Mouse (Mus musculus) neural tube, embryonic 12.5 days (tissue): Measurements from ENCODE around the gene Mgmt. TPM values are rescaled to one million over a fixed set of nuclear protein-coding genes. Genes with fewer than 3 reads are reported as not detected.

Experiments
- ATAC-seq: fragments of 200-750 bp; cut with Nextera tagmentation; 2 replicates; pipeline ENCODE4 v1.8.0; 2017; ENCODE audit warnings: low read depth, mild to moderate bottlenecking, moderate TSS enrichment, moderate library complexity; ENCODE audit not compliant: low FRiP score
- H3K27ac ChIP-seq: fragments of 300-500 bp; sonication (generic); 2 replicates; pipeline ENCODE4 v1.5.1; 2016
- H3K27me3 ChIP-seq: fragments of 300-500 bp; sonication (generic); replicated peaks from 2 replicates; pipeline ENCODE4 v1.6.1; 2016; ENCODE audit warnings: mild to moderate bottlenecking
- H3K36me3 ChIP-seq: fragments of 300-500 bp; sonication (generic); 2 replicates; pipeline ENCODE4 v1.6.1; 2016; ENCODE audit warnings: mild to moderate bottlenecking
- H3K4me1 ChIP-seq: fragments of 300-500 bp; sonication (generic); 2 replicates; pipeline ENCODE4 v1.6.1; 2016
- H3K4me2 ChIP-seq: fragments of 300-500 bp; sonication (generic); replicated peaks from 2 replicates; pipeline ENCODE4 v1.6.1; 2016; ENCODE audit warnings: mild to moderate bottlenecking
- H3K4me3 ChIP-seq: fragments of 300-500 bp; sonication (generic); 2 replicates; pipeline ENCODE4 v1.5.1; 2016
- H3K9ac ChIP-seq: fragments of 300-500 bp; sonication (generic); 2 replicates; pipeline ENCODE4 v1.6.1; 2016; ENCODE audit warnings: mild to moderate bottlenecking
- H3K9me3 ChIP-seq: fragments of 300-500 bp; sonication (generic); 2 replicates; pipeline ENCODE4 v1.6.1; 2016; ENCODE audit warnings: mild to moderate bottlenecking
- WGBS: fragments of 180-500 bp; shearing (Covaris S2); methylation state at CpG from one replicate; pipeline ENCODE4 v1.1.7; 2016; 5-methylcytosine and 5-hydroxymethylcytosine counted together
- polyA plus RNA-seq: library from polyadenylated mRNA; unstranded; fragments of >200 nt; fragmentation: Nextera tagmentation; extraction: Ambion mirVana; gene quantifications from 2 replicates; pipeline ENCODE4 v1.2.1, GENCODE M21; 2016

Mgmt gene
- polyA plus RNA-seq, 1 experiment from 2014 or later = 2.6 TPM

GRCm38 (mm10) chr7:137095702-137096101 lies 201.3 kb downstream of the Mgmt start:
- no peaks in the 10 kb centered on the region for H3K27me3 ChIP-seq
- no peak overlapping the region for H3K4me2 ChIP-seq
- H3K9ac ChIP-seq = no peak overlapping the region
- H3K27ac ChIP-seq = no peak overlapping the region
- H3K4me3 ChIP-seq = no peak overlapping the region
- H3K36me3 ChIP-seq = no peaks in the 10 kb centered on the region
- no peaks in the 10 kb centered on the region for H3K4me1 ChIP-seq
- WGBS = 95% methylated on average over 1 of the region's 1 CpGs
- no peak for ATAC-seq
- no peaks in the 10 kb centered on the region for H3K9me3 ChIP-seq

- H3K4me1 ChIP-seq = no peaks in the 10 kb centered on the region
- WGBS = 88% methylated on average over 3 of the region's 3 CpGs
- H3K27ac ChIP-seq = no peak overlapping the region
- no peak overlapping the region for H3K4me2 ChIP-seq
- H3K4me3 ChIP-seq = no peak overlapping the region
- H3K9me3 ChIP-seq = no peaks in the 10 kb centered on the region
- no peaks in the 10 kb centered on the region for H3K36me3 ChIP-seq
- no peaks in the 10 kb centered on the region for H3K27me3 ChIP-seq
- no peak for ATAC-seq
- H3K9ac ChIP-seq = no peak overlapping the region
Observed at GRCm38 (mm10) chr7:137099766-137100165, 205.4 kb downstream of the Mgmt start.

GRCm38 (mm10) chr7:137102606-137103195 lies 208.3 kb downstream of the Mgmt start:
- Histone ChIP-seq H3K4me3 (no peak overlapping the region), H3K27ac (no peak overlapping the region), H3K27me3 (no peaks in the 10 kb centered on the region), H3K36me3 (no peaks in the 10 kb centered on the region), H3K9me3 (no peaks in the 10 kb centered on the region), H3K4me2 (no peak overlapping the region), H3K9ac (no peak overlapping the region), H3K4me1 (no peaks in the 10 kb centered on the region)
- no peak for ATAC-seq
- 79% methylated on average over 10 of the region's 10 CpGs for WGBS

- Histone ChIP-seq H3K27me3 (no peaks in the 10 kb centered on the region), H3K9me3 (peaks cover 19% of the 10 kb centered on the region; the same call in 1 of the 2 replicates)
- ATAC-seq = no peak
Observed at GRCm38 (mm10) chr7:137112101-137112500, 217.7 kb downstream of the Mgmt start.

GRCm38 (mm10) chr7:137116246-137116645 lies 221.8 kb downstream of the Mgmt start:
- Histone ChIP-seq H3K9me3 (peaks cover 19% of the 10 kb centered on the region; the same call in 1 of the 2 replicates), H3K4me3 (no peak overlapping the region), H3K36me3 (no peaks in the 10 kb centered on the region), H3K27ac (no peak overlapping the region), H3K4me1 (no peaks in the 10 kb centered on the region), H3K9ac (no peak overlapping the region), H3K4me2 (no peak overlapping the region), H3K27me3 (no peaks in the 10 kb centered on the region)
- no peak for ATAC-seq
- 85% methylated on average over 4 of the region's 4 CpGs for WGBS

More at GRCm38 (mm10) chr7:137112101-137112500, 217.7 kb downstream of the Mgmt start:
- Histone ChIP-seq H3K4me3 (no peak overlapping the region), H3K27ac (no peak overlapping the region), H3K4me1 (no peaks in the 10 kb centered on the region), H3K4me2 (no peak overlapping the region), H3K36me3 (no peaks in the 10 kb centered on the region), H3K9ac (no peak overlapping the region)
- WGBS = 96% methylated on average over 4 of the region's 4 CpGs

- no peaks in the 10 kb centered on the region for H3K9me3 ChIP-seq
- H3K4me3 ChIP-seq = no peak overlapping the region
- WGBS = 78% methylated on average over 16 of the region's 16 CpGs
Observed at GRCm38 (mm10) chr7:137121243-137121858, 226.9 kb downstream of the Mgmt start.

GRCm38 (mm10) chr7:137128726-137129125 lies 234.3 kb downstream of the Mgmt start:
- 90% methylated on average over 8 of the region's 8 CpGs for WGBS
- Histone ChIP-seq H3K4me1 (no peaks in the 10 kb centered on the region), H3K27me3 (no peaks in the 10 kb centered on the region), H3K4me2 (no peak overlapping the region), H3K9ac (no peak overlapping the region), H3K9me3 (no peaks in the 10 kb centered on the region), H3K4me3 (no peak overlapping the region), H3K36me3 (no peaks in the 10 kb centered on the region), H3K27ac (no peak overlapping the region)
- ATAC-seq = no peak

More at GRCm38 (mm10) chr7:137121243-137121858, 226.9 kb downstream of the Mgmt start:
- Histone ChIP-seq H3K4me2 (no peak overlapping the region), H3K4me1 (no peaks in the 10 kb centered on the region), H3K27me3 (no peaks in the 10 kb centered on the region), H3K9ac (no peak overlapping the region), H3K27ac (no peak overlapping the region), H3K36me3 (no peaks in the 10 kb centered on the region)
- ATAC-seq = no peak

GRCm38 (mm10) chr7:137130211-137130610 lies 235.8 kb downstream of the Mgmt start:
- H3K9ac ChIP-seq = no peak overlapping the region
- H3K4me1 ChIP-seq = no peaks in the 10 kb centered on the region
- H3K9me3 ChIP-seq = no peaks in the 10 kb centered on the region
- H3K36me3 ChIP-seq = no peaks in the 10 kb centered on the region
- no peak for ATAC-seq
- H3K4me3 ChIP-seq = no peak overlapping the region
- no peak overlapping the region for H3K4me2 ChIP-seq
- H3K27ac ChIP-seq = no peak overlapping the region
- 83% methylated on average over 10 of the region's 10 CpGs for WGBS
- H3K27me3 ChIP-seq = no peaks in the 10 kb centered on the region

GRCm38 (mm10) chr7:137131957-137132356 lies 237.5 kb downstream of the Mgmt start:
- H3K4me3 ChIP-seq = no peak overlapping the region
- H3K27ac ChIP-seq = no peak overlapping the region
- H3K9me3 ChIP-seq = no peaks in the 10 kb centered on the region
- H3K4me2 ChIP-seq = no peak overlapping the region
- H3K9ac ChIP-seq = no peak overlapping the region
- H3K36me3 ChIP-seq = no peaks in the 10 kb centered on the region
- H3K27me3 ChIP-seq = no peaks in the 10 kb centered on the region
- H3K4me1 ChIP-seq = no peaks in the 10 kb centered on the region
- WGBS = 77% methylated on average over 5 of the region's 5 CpGs
- no peak for ATAC-seq

GRCm38 (mm10) chr7:137138101-137138500 lies 243.7 kb downstream of the Mgmt start:
- WGBS = 77% methylated on average over 5 of the region's 5 CpGs
- no peak for ATAC-seq
- H3K9me3 ChIP-seq = no peaks in the 10 kb centered on the region
- H3K4me3 ChIP-seq = no peak overlapping the region
- no peak overlapping the region for H3K27ac ChIP-seq
- no peaks in the 10 kb centered on the region for H3K27me3 ChIP-seq
- no peaks in the 10 kb centered on the region for H3K36me3 ChIP-seq
- no peak overlapping the region for H3K9ac ChIP-seq
- no peaks in the 10 kb centered on the region for H3K4me1 ChIP-seq
- no peak overlapping the region for H3K4me2 ChIP-seq

GRCm38 (mm10) chr7:137140321-137140720 lies 245.9 kb downstream of the Mgmt start:
- 74% methylated on average over 7 of the region's 7 CpGs for WGBS
- H3K27me3 ChIP-seq = no peaks in the 10 kb centered on the region
- no peak overlapping the region for H3K27ac ChIP-seq
- no peaks in the 10 kb centered on the region for H3K4me1 ChIP-seq
- H3K9me3 ChIP-seq = no peaks in the 10 kb centered on the region
- no peak overlapping the region for H3K9ac ChIP-seq
- no peaks in the 10 kb centered on the region for H3K36me3 ChIP-seq
- H3K4me2 ChIP-seq = no peak overlapping the region
- ATAC-seq = no peak
- H3K4me3 ChIP-seq = no peak overlapping the region

- Histone ChIP-seq H3K4me3 (no peak overlapping the region), H3K36me3 (no peaks in the 10 kb centered on the region), H3K27me3 (no peaks in the 10 kb centered on the region), H3K9ac (no peak overlapping the region), H3K27ac (no peak overlapping the region), H3K4me1 (no peaks in the 10 kb centered on the region), H3K4me2 (no peak overlapping the region), H3K9me3 (no peaks in the 10 kb centered on the region)
- no peak for ATAC-seq
- 46% methylated on average over 3 of the region's 3 CpGs for WGBS
Observed at GRCm38 (mm10) chr7:137141386-137141785, 247.0 kb downstream of the Mgmt start.

GRCm38 (mm10) chr7:137147101-137147500 lies 252.7 kb downstream of the Mgmt start:
- Histone ChIP-seq H3K36me3 (no peaks in the 10 kb centered on the region), H3K9ac (no peak overlapping the region), H3K27me3 (no peaks in the 10 kb centered on the region), H3K4me2 (no peak overlapping the region), H3K4me3 (no peak overlapping the region), H3K4me1 (peaks cover 13% of the 10 kb centered on the region; the same call in 1 of the 2 replicates), H3K27ac (no peak overlapping the region), H3K9me3 (no peaks in the 10 kb centered on the region)
- WGBS = 55% methylated on average over 12 of the region's 12 CpGs
- no peak for ATAC-seq
